Mouse (Mus musculus): Measurements from ENCODE around the gene Bcl11b. TPM values are rescaled to one million over a fixed set of nuclear protein-coding genes. Genes with fewer than 3 reads are reported as not detected.
A peak's percentile ranks its signal among the peaks of the same experiment; 100 is the strongest.

Bcl11b gene
- total RNA-seq, 2 experiments from 2014 or later, result 0.13 to 0.61 TPM

DNA sequence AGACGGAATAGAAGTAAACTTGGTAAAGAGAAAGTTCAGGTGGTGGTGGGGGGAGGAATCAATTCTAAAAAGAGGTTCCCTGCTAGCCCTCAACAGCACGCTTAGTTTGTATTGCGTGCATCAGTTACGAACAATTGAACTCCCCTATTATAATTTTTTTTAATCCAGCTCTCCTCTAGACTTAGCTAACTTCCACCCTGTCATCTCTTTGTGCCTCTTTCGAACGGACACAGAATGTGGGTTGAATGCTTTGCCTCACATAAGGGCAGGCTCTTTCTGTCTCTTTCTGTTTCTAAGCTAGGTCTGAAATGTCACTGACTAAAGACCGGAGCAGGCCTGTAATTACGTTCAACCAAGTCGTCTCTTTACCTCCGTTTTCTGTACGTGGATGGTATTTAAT is 28.9 kb downstream of the Bcl11b start:
- no peak for DNase-seq (ENCODE audit: low spot score in 2 of 2)

DNA sequence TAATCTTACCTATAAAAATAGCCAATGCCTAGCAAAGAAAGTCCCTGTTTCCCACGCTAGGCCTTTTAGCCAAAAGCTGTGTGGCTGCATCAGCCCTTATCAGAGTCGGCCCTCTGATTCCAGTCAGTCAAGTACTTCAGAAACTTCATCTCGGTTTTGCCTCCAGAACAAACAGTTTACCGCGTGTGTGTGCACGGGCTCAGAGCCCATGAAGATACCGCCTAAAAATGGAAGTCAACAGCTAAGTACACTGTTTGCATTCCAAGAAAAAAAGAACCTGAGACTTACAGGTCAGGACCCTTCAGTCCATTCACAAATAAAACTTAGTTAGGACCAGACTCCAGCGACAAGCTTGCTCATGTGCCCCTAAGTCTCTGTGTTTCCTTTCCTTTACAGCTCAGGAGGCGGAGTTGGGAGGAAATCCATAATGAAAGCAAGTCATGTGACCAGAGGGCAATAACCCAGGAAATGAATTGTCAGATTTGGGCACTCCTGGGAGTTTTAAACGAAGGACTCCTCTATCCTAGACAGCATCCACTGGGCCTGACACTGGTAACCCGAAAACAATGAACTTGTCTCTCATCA is 29.8 kb downstream of the Bcl11b start:
- DNase-seq (ENCODE audit: low spot score in 2 of 2), result no peak

DNA sequence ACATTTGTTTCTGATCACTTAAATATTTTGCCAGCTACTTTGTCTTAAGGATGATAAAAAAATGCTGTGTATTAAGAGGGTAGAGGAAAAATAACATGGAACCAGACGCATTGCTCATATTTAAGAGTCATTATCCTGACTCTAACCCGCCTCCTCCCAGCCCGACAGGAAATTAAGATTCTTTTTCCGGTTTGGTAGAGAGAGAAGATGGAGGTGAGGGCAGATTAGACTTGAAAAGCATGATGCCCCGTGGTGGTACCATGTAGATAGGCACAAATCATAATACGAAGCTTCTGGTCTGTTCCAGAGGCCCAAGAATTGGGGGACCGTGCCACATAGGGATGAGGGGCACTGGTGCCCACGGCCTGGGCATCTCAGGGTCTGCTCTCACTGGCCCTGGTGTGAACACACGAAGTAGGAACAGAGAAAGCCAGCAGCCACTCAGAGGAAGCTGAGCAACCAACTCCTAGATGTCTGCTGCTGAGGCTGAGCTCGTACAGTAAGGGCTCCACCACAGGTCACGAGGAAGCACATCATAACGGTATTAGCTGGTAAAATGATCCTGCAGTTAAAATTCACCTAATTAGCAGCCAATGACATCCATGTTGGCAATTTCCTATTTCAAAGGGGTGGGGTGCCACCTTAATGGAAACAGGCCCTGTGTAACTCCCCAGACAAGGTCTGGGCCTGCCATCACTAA is 32.2 kb downstream of the Bcl11b start:
- DNase-seq (ENCODE audit: low spot score in 2 of 2), result no peak

DNA sequence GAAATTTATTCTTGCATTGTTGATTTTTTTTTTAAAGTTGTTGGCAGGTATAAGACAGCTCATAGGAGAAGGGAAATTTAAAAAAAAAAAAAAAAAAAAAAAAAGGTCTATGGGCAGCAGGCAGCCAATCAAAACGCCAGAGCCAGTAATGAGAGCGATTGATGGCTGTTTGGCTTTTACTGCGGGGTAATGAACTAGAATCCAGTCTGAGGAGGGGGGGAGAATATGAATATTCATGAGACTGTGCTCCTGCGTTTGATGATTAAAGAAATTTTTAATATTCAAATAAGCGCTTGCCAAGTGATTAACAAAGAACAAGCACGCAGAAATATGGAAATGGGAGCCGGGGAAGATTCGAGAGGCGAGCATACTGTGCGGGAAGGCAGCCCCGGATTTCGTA is 32.8 kb downstream of the Bcl11b start:
- no peak for DNase-seq (ENCODE audit: low spot score in 2 of 2)

DNA sequence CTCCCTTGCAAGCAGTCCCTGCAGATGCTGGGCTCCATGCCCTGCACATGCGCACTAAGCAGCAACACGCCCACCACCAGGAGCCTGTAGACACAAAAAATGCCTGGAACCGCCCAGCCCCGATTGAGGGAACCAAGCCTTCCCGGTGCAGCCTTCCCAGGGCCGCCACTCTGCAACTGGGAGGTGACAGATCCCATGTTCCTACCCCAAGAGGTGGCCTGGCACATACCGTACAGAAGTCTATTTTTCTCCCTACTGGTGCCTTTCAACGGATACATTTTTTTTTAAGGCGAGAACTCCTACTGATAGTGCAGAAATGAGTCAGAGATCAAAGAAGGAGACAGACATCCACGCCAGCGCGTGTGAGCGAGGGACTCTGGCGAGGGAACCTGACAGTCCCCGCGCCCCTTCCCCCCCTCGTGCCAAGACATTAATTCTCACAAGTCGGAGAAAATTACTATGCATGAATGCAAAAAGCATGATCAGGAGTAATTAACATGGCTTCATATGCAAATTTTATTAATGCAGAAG is 33.5 kb downstream of the Bcl11b start:
- DNase-seq (ENCODE audit: low spot score in 2 of 2), result no peak

DNA sequence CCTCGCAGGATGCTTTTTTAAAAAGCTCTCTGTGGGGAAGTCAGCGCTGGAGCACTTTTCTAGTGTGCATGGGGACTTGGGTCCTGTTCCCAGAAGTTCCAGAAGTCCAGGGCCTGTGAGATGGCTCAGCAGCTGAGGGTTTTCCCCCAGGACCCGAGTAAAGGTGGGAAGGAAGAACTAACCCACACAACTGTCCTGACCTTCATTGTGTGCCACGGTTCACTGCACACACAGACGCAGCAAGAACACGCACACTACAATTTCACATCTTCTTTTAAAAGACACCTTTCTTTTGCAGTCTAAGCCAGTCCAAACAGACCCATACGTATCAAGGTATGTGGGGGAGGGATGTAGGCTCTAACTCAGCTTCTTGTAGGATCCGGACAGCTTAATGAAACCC is 34.3 kb downstream of the Bcl11b start:
- DNase-seq (ENCODE audit: low spot score in 2 of 2), result no peak

DNA sequence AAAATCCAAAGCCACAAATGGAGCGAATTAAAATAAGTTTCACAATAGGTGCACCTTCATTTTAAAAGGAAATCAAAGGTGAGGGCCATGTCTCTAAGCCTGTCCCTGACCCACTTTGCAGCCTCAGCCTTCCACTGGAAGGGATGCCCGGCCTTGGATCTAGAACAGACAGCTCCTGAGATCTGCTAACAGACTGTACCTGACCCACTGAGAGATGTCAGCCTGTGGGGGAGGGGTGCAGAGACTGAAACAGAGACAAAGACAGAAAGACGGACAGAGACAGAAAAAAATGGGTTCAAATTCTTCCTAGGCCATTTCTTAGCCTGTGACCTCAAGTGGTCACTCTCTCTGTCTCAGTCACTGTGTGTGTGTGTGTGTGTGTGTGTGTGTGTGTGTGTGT is 35.1 kb downstream of the Bcl11b start:
- DNase-seq (ENCODE audit: low spot score in 2 of 2), result no peak

DNA sequence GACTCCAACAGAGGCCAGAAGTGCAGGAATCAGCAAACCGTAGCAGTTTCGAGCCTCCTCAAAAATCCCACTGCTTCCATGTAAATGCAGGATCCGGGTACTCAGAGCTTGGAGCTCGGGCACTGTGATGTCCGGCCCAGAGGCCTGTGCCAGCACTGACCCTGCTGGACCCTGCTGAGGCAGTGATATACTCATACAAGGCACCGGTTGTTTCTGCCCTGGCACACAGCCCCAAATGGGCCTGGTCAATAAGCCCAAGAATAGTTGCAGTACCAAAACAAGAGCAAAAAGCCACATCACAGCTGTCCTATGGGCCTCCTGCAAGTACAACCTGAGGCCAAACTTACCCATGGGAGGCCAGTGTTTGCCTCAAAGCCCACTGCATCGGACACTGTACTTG is 36.4 kb downstream of the Bcl11b start:
- no peak for DNase-seq (ENCODE audit: low spot score in 2 of 2)

DNA sequence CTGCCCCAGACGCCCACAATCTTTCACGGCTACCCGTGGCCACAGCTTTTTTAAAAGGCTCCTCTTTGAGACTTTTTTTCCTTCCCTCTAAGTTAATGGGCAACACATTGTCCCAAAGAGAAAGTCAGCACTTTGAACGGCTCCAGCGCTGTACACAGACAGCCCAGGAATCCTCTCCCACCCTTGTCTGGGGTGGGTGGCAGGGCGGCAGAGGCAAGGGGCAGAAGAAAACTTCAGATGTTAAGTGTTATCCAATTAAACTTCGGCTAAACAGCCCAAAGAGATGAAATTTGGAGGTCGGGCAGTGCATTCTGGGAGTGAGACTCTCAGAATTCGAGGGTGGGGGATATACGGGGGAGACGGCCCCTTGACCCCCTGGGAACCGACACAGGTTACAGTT is 38.3 kb downstream of the Bcl11b start:
- no peak for DNase-seq (ENCODE audit: low spot score in 2 of 2)

DNA sequence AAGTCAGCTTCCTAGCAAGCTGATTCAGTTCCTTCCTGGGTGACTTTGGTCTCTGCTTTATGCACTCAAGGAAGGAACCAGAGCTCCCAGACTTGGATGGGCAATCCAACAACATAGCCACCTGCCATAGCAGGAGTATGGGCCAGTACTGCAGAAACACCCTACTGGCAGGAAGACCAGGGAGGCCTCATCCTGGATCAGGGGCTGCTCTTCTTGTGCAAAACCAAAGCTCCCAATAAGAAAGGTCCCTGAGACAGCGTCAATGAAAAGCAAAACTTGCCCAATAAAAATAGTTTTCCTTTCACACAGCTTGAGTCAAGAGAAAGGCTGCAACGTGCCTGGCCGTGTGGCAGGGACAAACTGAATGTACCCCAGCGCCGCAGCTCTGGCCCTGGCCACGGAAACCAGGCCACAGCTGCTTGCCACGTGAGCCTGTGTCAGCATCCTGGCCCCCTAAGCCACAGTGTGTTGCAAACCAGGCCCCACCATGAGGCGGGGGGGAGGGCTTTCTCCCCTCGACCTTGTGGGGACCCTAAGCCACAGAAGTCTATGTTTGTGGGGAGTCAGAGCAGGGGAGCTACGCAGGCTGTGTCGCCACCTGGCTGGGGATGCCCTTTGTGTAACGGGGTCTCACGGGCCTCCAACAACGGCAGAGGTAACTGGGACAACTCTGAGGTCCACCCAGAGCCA is 38.9 kb downstream of the Bcl11b start:
- DNase-seq (ENCODE audit: low spot score in 2 of 2), result no peak

DNA sequence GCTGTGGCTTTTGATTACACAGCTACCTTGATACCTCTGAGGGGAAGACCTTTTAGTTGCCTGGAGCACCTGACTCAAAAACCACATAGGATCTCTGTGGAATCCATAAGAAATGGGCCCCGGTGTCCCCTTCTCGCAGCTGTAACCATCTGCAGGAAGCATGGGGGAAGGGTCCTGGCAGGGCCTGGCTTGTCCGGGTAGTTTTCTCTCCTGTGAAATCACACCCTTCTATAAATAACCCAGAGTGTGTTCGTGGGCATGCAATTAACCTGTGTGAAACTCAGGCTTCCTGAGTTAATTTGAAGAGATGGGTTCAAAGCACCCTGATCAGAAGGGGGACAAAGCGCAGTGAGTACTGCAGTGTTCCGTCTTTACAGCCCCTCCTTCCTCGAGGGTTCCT is 40.5 kb downstream of the Bcl11b start:
- DNase-seq (ENCODE audit: low spot score in 2 of 2), result no peak

DNA sequence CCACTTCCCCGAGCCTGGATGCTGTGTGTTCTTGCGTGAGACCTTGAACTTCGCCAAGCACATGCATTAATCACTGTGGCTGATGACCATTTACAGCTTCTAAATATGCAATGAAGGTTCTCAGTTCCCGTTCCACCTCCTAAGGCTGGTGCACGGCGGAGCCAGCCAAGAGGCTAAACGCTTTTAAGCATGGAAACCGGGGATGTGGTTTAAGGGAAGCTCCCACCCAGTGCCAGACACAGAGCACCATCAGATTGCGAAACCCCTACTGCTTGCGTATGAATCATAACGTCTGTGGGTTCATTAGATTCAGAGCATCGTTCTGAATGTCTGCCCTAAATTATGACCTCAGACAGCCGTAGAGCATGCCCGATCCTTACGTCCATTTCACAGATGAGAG is 41.6 kb downstream of the Bcl11b start:
- DNase-seq (ENCODE audit: low spot score in 2 of 2), result peak in 1 of 2 experiments; percentile 26

DNA sequence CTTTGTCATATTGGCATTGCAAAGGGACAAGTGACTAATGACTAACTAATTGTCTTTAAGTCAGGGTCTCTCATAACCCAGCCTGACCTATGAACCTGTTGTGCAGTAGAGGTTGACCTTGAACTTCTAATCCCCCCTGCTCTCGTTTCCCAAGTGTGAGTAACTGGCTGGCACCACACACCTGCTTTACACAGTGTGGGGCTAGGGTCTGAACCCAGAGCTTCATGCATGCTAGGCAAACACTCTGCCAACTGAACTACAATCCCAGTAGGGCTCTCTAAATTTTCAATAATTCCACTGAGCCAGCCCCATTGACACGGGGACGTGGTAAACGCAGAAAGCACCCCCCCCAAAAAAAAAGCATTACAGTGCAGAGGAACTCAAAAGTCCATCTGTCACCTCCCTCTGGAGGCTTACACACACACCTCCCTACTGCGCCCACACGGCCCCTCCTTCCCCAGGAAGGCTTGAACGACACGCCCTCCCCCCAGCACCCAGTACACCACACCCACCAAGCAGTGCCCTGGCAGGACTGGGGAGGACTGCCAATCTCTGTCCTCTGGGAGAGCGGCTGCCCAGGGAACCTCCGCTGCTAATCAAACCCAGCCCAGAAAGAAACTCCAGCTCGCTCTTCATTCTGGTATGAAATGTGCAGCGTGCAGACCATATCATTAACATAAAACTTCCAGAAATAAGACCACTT is 42.5 kb downstream of the Bcl11b start:
- DNase-seq (ENCODE audit: low spot score in 2 of 2), result peak in 1 of 2 experiments; percentile 11

DNA sequence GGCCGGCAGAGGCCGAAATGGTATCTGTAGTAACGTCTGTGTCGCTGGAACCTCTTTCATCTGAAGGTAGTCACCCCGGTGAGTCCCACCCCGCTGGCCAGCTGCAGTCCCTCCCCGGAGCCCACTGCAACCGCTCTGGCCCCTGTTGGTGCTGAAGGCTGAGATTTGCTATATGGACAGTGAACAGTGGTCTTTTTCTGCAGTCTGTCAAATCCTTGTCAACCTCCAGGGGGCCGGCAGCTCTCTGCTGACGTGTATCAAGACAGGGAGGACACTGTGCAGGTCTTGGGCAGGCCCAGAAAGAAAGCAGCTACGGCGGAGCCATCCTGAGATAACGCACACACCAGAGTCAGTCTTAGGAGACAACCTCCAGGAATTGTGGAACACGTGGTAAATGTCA is 43.0 kb downstream of the Bcl11b start:
- no peak for DNase-seq (ENCODE audit: low spot score in 2 of 2)

DNA sequence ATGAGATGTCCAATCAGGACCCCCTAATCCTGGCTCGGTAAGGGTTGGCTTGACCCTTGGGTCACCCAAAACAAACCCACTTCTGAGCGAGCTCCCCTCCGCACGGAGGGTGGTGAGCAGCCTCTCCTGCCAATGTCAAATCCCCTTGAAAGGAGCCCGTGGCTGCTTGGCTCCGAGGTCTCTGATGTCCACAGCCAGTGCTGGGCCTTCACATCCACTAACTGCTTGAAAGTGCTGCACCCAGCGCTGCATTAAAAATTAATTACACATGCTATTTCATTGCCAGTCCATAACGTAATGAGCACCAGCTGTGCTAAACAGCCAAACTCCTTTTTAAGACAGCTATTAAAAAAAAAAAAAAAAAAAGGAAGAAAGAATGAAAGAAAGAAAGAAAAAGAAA is 43.5 kb downstream of the Bcl11b start:
- no peak for DNase-seq (ENCODE audit: low spot score in 2 of 2)

DNA sequence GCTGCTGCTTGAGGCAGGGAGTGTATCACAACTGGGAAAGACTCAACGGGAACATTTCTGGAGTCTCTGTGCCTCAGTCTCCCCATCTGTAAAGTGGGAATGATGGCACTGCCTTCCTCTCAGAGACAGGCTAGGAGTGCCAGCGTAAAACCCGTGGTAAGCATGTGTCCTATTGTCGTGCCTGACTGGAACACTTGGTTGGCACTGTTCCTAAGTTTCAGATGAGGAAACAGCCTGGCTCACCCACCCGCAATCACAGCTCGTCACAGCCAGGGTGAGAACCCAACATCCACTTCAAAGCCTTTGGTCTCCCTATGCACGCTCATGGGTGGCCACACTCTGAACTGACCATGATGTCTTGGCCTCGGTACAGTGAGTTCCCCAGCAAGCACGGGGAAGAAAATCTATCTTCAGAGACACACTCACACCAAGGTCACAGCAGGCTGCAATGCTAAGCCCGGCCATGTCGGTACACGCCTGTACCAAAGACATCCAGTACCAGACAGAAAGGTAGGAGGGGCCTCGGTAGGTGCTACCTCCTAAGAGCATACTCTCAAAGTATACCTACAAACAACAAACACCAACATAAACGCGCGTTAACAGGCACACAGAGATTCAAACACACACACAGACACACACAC is 50.2 kb downstream of the Bcl11b start:
- no peak for DNase-seq (ENCODE audit: low spot score in 2 of 2)

DNA sequence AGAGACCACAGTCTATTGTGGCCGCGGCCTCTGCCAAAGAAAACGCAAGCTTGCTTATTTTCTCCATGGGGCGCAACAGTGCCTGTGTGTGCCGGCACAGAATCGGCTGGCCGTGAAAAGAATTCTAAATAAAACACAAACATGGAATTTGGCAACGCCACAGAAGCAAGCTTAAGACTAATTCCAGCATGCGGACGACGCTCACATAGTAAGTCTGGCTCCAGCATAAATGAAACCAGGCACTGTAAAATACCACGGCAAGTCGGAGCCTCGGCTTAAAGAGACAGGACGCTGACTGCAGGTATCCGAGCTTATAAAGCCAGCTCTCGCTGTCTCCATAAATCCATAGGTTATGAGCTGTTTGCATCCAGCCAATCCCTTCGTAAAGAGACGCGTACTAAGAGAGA is 51.1 kb downstream of the Bcl11b start:
- DNase-seq (ENCODE audit: low spot score in 2 of 2), result no peak

DNA sequence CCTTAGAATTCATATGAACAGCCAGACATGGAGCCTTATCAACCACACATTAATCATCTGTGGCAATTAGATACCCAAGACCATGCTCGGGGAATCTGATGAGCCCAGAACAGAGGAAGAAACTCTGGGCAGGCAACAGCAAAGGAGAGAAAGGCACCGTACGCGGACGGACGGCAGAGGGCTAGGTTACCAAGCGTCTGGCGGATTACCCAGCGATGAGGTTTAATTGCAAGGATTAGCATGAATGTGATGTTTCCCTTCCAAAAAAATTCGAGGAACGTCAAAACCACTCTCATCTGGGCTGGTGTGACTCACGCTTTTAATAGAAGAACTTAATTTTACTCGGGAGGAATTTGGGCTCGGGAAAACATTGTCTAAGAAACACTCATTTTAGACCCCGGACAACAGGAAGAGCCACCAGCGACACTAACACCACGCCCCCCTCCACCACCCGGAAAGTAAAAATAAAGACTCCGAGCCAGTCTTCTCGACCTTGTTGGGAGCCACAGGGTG is 52.7 kb downstream of the Bcl11b start:
- no peak for DNase-seq (ENCODE audit: low spot score in 2 of 2)

DNA sequence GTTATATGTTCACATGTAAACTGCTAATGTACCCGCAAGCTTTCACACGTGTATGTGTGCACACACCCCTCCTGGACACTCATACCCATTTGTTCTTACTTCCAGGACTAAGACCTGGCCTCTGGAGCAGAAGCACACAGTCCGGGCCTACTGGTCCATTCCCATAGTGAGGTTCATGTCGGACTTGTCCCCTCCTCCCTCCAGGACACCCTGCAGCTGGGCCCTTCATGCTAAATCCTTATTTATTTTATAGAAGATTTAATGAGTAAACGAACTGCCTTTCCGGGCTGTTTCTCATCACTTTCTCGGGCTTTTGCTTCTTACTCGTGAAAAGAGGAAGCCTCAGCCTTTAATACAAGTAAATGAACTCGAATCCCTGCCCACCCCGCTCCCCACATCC is 54.0 kb downstream of the Bcl11b start:
- no peak for DNase-seq (ENCODE audit: low spot score in 2 of 2)

DNA sequence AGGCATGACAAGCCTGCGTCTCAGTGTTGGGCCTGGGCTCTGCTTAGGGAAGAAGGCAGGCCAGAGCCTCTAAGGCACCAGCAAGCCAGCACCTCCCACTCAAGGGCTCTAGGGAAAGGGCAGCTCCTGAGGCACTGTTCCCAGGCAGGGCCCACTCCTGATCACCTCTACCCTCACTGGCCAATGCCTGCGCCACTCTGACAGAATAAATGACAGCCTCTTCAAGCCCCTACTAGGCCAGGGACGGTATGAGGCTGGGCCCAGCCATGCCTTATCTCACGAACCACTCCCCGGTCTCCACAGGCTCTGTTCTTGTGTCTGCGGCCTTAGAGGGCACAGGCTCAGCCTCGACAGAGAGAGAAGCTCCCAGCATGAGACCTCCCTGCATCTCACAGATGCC is 61.3 kb downstream of the Bcl11b start:
- DNase-seq (ENCODE audit: low spot score in 2 of 2), result no peak

DNA sequence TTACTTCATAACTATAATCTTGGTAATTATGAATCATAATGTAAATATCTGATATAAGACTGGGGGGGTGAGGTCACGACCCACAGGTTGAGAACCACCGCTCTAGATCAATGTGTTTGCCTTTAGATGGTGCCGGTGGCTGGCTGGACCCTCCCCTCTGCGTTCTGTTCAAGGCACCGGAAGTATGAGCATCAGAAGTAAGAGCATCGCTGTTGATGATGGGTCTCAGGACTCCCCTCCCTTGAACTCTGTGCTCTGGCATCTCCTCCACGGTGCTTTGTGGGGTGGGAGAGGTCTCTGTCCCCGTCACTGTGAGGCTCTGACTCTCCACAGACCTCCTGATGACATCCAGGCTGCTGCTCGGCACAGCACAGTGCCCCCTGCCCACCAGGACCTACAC is 62.6 kb downstream of the Bcl11b start:
- DNase-seq (ENCODE audit: low spot score in 2 of 2), result no peak
